Mouse (Mus musculus) MEL (cell line): ENCODE results near the gene Golga1. TPM values are rescaled to one million over a fixed set of nuclear protein-coding genes. Genes with fewer than 3 reads are reported as not detected.

ENCODE experiments used
- DNase-seq: peaks from one replicate; pipeline ENCODE4 v3.0.0; 2011; ENCODE audit warnings: low read depth, low spot score
- H3K27ac ChIP-seq: 2 replicates; pipeline ENCODE4 v1.5.1; 2012; ENCODE audit warnings: low read depth, mild to moderate bottlenecking, control low read depth, low read length, moderate library complexity; ENCODE audit not compliant: control insufficient read depth
- H3K27me3 ChIP-seq, 2 experiments: fragments of 150-350 bp in 1 of 2; sonication (generic) in 1 of 2; 2 replicates each; pipeline ENCODE4 v1.6.1; 2012; ENCODE audit warnings: low read length in 2 of 2, mild to moderate bottlenecking in 2 of 2, improper control_type of control experiment in 1 of 2, moderate library complexity in 1 of 2; ENCODE audit not compliant: insufficient read depth in 2 of 2, control insufficient read depth in 1 of 2
- H3K36me3 ChIP-seq, 2 experiments: 2 replicates each; pipeline ENCODE4 v1.6.1; 2012 to 2014; ENCODE audit warnings: low read length in 2 of 2, improper control_type of control experiment in 1 of 2, inconsistent platforms in 1 of 2, mild to moderate bottlenecking in 1 of 2; ENCODE audit not compliant: insufficient read depth in 2 of 2, control insufficient read depth in 1 of 2
- H3K4me1 ChIP-seq, 2 experiments: fragments of 150-350 bp in 1 of 2; sonication (generic) in 1 of 2; 2 replicates each; pipeline ENCODE4 v1.6.1; 2012; ENCODE audit warnings: low read length in 2 of 2, improper control_type of control experiment in 1 of 2, mild to moderate bottlenecking in 1 of 2; ENCODE audit not compliant: insufficient read depth in 2 of 2, control insufficient read depth in 1 of 2
- H3K4me3 ChIP-seq, 2 experiments: fragments of 150-350 bp in 1 of 2; sonication (generic) in 1 of 2; 2 replicates each; pipeline ENCODE4 v1.5.1; 2012; ENCODE audit warnings: low read depth in 2 of 2, low read length in 2 of 2, mild to moderate bottlenecking in 2 of 2, moderate library complexity in 2 of 2, control low read depth in 1 of 2, improper control_type of control experiment in 1 of 2; ENCODE audit not compliant: control insufficient read depth in 1 of 2, insufficient read depth in 1 of 2
- H3K79me2 ChIP-seq: 2 replicates; pipeline ENCODE4 v1.6.1; 2012; ENCODE audit warnings: mild to moderate bottlenecking, low read length, moderate library complexity; ENCODE audit not compliant: control insufficient read depth, poor library complexity, insufficient read depth
- H3K9ac ChIP-seq: 2 replicates; pipeline ENCODE4 v1.6.1; 2012; ENCODE audit warnings: low read depth, mild to moderate bottlenecking, control low read depth, low read length, moderate library complexity; ENCODE audit not compliant: control insufficient read depth, poor library complexity, severe bottlenecking
- H3K9me3 ChIP-seq: fragments of 150-350 bp; sonication (generic); replicated peaks from 2 replicates; pipeline ENCODE4 v1.6.1; 2012; ENCODE audit warnings: mild to moderate bottlenecking, low read length, improper control_type of control experiment, moderate library complexity; ENCODE audit not compliant: insufficient read depth
- CHD2 ChIP-seq: IDR thresholded peaks from 2 replicates; pipeline ENCODE4 v1.6.1; 2011; ENCODE audit warnings: low read length, improper control_type of control experiment
- CTCF ChIP-seq, 3 experiments: IDR thresholded peaks in 2 of 3; conservative IDR thresholded peaks in 1 of 3; 2 replicates each; pipeline ENCODE4 v1.5.1; 2011 to 2012; ENCODE audit warnings: low read length in 3 of 3, low read depth in 2 of 3, mild to moderate bottlenecking in 2 of 3, improper control_type of control experiment in 1 of 3, inconsistent platforms in 1 of 3, mixed read lengths in 1 of 3, moderate library complexity in 1 of 3; ENCODE audit not compliant: control insufficient read depth in 1 of 3, insufficient read depth in 1 of 3, poor library complexity in 1 of 3, severe bottlenecking in 1 of 3
- E2F4 ChIP-seq: IDR thresholded peaks from 2 replicates; pipeline ENCODE4 v1.6.1; 2011; ENCODE audit warnings: low read depth, low read length, improper control_type of control experiment, borderline replicate concordance
- ELF1 ChIP-seq: IDR thresholded peaks from 2 replicates; pipeline ENCODE4 v1.6.1; 2014; ENCODE audit warnings: low read depth, mild to moderate bottlenecking, inconsistent platforms, low read length, improper control_type of control experiment, moderate library complexity
- EP300 ChIP-seq, 2 experiments: IDR thresholded peaks; 2 replicates each; pipeline ENCODE4 v1.6.1; 2011; ENCODE audit warnings: improper control_type of control experiment in 2 of 2, low read length in 2 of 2, low read depth in 1 of 2, mild to moderate bottlenecking in 1 of 2
- GABPA ChIP-seq: IDR thresholded peaks from 2 replicates; pipeline ENCODE4 v1.6.1; 2012; ENCODE audit warnings: low read depth, mild to moderate bottlenecking, inconsistent platforms, low read length, improper control_type of control experiment, moderate library complexity
- GATA1 ChIP-seq: IDR thresholded peaks from 2 replicates; pipeline ENCODE4 v1.6.1; 2011; ENCODE audit warnings: low read depth, low read length, improper control_type of control experiment
- MAFK ChIP-seq: IDR thresholded peaks from 2 replicates; pipeline ENCODE4 v1.6.1; 2011; ENCODE audit warnings: low read depth, mild to moderate bottlenecking, low read length, improper control_type of control experiment, borderline replicate concordance
- MAZ ChIP-seq: IDR thresholded peaks from 2 replicates; pipeline ENCODE4 v1.6.1; 2012; ENCODE audit warnings: low read depth, mild to moderate bottlenecking, inconsistent platforms, low read length, improper control_type of control experiment
- MXI1 ChIP-seq: IDR thresholded peaks from 2 replicates; pipeline ENCODE4 v1.6.1; 2011; ENCODE audit warnings: mild to moderate bottlenecking, low read depth, low read length, improper control_type of control experiment
- MYC ChIP-seq: IDR thresholded peaks from 2 replicates; pipeline ENCODE4 v1.6.1; 2011; ENCODE audit warnings: low read depth, mild to moderate bottlenecking, low read length, improper control_type of control experiment, moderate library complexity
- NELFE ChIP-seq: IDR thresholded peaks from 2 replicates; pipeline ENCODE4 v1.6.1; 2011; ENCODE audit warnings: low read depth, low read length, improper control_type of control experiment
- NRF1 ChIP-seq: IDR thresholded peaks from 2 replicates; pipeline ENCODE4 v1.6.1; 2014; ENCODE audit warnings: low read depth, mild to moderate bottlenecking, inconsistent platforms, low read length, improper control_type of control experiment, moderate library complexity; ENCODE audit not compliant: poor library complexity, insufficient read depth, severe bottlenecking
- POLR2A ChIP-seq, 2 experiments: IDR thresholded peaks; 2 replicates each; pipeline ENCODE4 v1.6.1; 2011 to 2012; ENCODE audit warnings: low read length in 2 of 2, mild to moderate bottlenecking in 2 of 2, control low read depth in 1 of 2, improper control_type of control experiment in 1 of 2, low read depth in 1 of 2, moderate library complexity in 1 of 2; ENCODE audit not compliant: control insufficient read depth in 1 of 2, insufficient read depth in 1 of 2, poor library complexity in 1 of 2
- POLR2AphosphoS2 ChIP-seq: IDR thresholded peaks from 2 replicates; pipeline ENCODE4 v1.6.1; 2011; ENCODE audit warnings: low read length, improper control_type of control experiment
- POLR2AphosphoS5 ChIP-seq: IDR thresholded peaks from 2 replicates; pipeline ENCODE4 v1.6.1; 2012; ENCODE audit warnings: low read depth, borderline replicate concordance, mild to moderate bottlenecking, inconsistent platforms, low read length, moderate library complexity, mixed read lengths
- SIN3A ChIP-seq: IDR thresholded peaks from 2 replicates; pipeline ENCODE4 v1.6.1; 2012; ENCODE audit warnings: low read length, improper control_type of control experiment, inconsistent platforms
- TCF12 ChIP-seq: IDR thresholded peaks from 2 replicates; pipeline ENCODE4 v1.6.1; 2014; ENCODE audit warnings: low read depth, mild to moderate bottlenecking, inconsistent platforms, low read length, improper control_type of control experiment, moderate library complexity
- UBTF ChIP-seq: IDR thresholded peaks from 2 replicates; pipeline ENCODE4 v1.6.1; 2012; ENCODE audit warnings: low read depth, mild to moderate bottlenecking, inconsistent platforms, low read length, improper control_type of control experiment, moderate library complexity, borderline replicate concordance; ENCODE audit not compliant: insufficient read depth
- USF1 ChIP-seq: IDR thresholded peaks from 2 replicates; pipeline ENCODE4 v1.6.1; 2014; ENCODE audit warnings: low read depth, mild to moderate bottlenecking, inconsistent platforms, low read length, improper control_type of control experiment, moderate library complexity
- USF2 ChIP-seq, 2 experiments: IDR thresholded peaks; 2 replicates each; pipeline ENCODE4 v1.6.1; 2011 to 2012; ENCODE audit warnings: improper control_type of control experiment in 2 of 2, low read length in 2 of 2, borderline replicate concordance in 1 of 2, inconsistent platforms in 1 of 2, low read depth in 1 of 2, mild to moderate bottlenecking in 1 of 2; ENCODE audit not compliant: insufficient read depth in 1 of 2
- ZC3H11A ChIP-seq: IDR thresholded peaks from 2 replicates; pipeline ENCODE4 v1.6.1; 2012; ENCODE audit warnings: low read depth, mild to moderate bottlenecking, inconsistent platforms, low read length, improper control_type of control experiment
- ZKSCAN1 ChIP-seq: IDR thresholded peaks from 2 replicates; pipeline ENCODE4 v1.6.1; 2012; ENCODE audit warnings: low read depth, mild to moderate bottlenecking, inconsistent platforms, low read length, improper control_type of control experiment, moderate library complexity
- ZMIZ1 ChIP-seq: IDR thresholded peaks from 2 replicates; pipeline ENCODE4 v1.6.1; 2012; ENCODE audit warnings: low read depth, mild to moderate bottlenecking, inconsistent platforms, low read length, improper control_type of control experiment, moderate library complexity
- polyA plus RNA-seq, 2 experiments: library from polyadenylated mRNA; stranded (reverse) in 1 of 2; unstranded in 1 of 2; fragments of >175 nt in 1 of 2; fragments of >200 nt in 1 of 2; gene quantifications; 2 replicates each; pipeline versions ENCODE4 v1.2.1 to v1.2.4; 2012; ENCODE audit warnings: low replicate concordance in 2 of 2, low read depth in 1 of 2; ENCODE audit not compliant: insufficient read length in 2 of 2, insufficient read depth in 1 of 2, missing spikeins in 1 of 2
- total RNA-seq: library from RNA; depleted of rRNA; stranded (reverse); fragments of 300-350 nt; gene quantifications from 2 replicates; pipeline ENCODE4 v1.2.3, GENCODE M21; 2012

Golga1 gene
- total and polyA plus RNA-seq, 3 experiments, result 7.3 to 12.9 TPM; not detected in 1

GRCm38 (mm10) chr2:39006149-39006730 is 59.1 kb downstream of the Golga1 start (continued):
- no peak for TF ChIP-seq ELF1

- peaks cover 9 to 21% of the 10 kb centered on the region in 2 experiments for H3K4me1 ChIP-seq
- H3K9me3 ChIP-seq, result no peaks in the 10 kb centered on the region
- H3K79me2 ChIP-seq, result peaks cover 64% of the 10 kb centered on the region
- peak; percentile 77 for TF ChIP-seq GATA1
- no peak for TF ChIP-seq MXI1
- no peak for TF ChIP-seq USF2 (IDR thresholded peaks at IDR 0.05; ENCODE audit: borderline replicate concordance in 1 of 2, insufficient read depth in 1 of 2, low read depth in 1 of 2, low read length in 2 of 2)
- TF ChIP-seq E2F4, result no peak
- no peak for TF ChIP-seq NELFE
- TF ChIP-seq POLR2A (IDR thresholded peaks at IDR 0.05; ENCODE audit: control insufficient read depth in 1 of 2, insufficient read depth in 1 of 2, low read depth in 1 of 2, low read length in 2 of 2, poor library complexity in 1 of 2), result no peak
- TF ChIP-seq EP300 (IDR thresholded peaks at IDR 0.05; ENCODE audit: low read depth in 1 of 2, low read length in 2 of 2), result no peak
- TF ChIP-seq MYC, result no peak
- peak; percentile 34 to 50 (median 49) for TF ChIP-seq CTCF (IDR thresholded peaks at IDR 0.05 in 2 of 3, conservative IDR thresholded peaks at IDR 0.05 in 1 of 3; ENCODE audit: control insufficient read depth in 1 of 3, insufficient read depth in 1 of 3, low read depth in 2 of 3, low read length in 3 of 3, poor library complexity in 1 of 3, severe bottlenecking in 1 of 3)
- peak within 1 kb of the TSS; percentile 97 for H3K9ac ChIP-seq
- H3K36me3 ChIP-seq, result peaks cover 0 to 28% of the 10 kb centered on the region in 2 experiments; a peak in 3 of 4 replicates
- peak within 1 kb of the TSS; percentile 86 to 88 for H3K4me3 ChIP-seq
- peak; percentile 83 for DNase-seq
- peak within 1 kb of the TSS; percentile 83 for H3K27ac ChIP-seq
- H3K27me3 ChIP-seq, result no peaks in the 10 kb centered on the region
Observed at GRCm38 (mm10) chr2:39005574-39006079, 59.7 kb downstream of the Golga1 start, which contains the start of gene Rpl35. TSS of gene Rpl35 (minus strand) at chr2:39005624.

- Histone ChIP-seq H3K4me1 (peaks cover 8 to 15% of the 10 kb centered on the region in 2 experiments), H3K36me3 (peaks cover 0 to 23% of the 10 kb centered on the region in 2 experiments; a peak in 3 of 4 replicates), H3K9me3 (no peaks in the 10 kb centered on the region), H3K9ac (peak within 1 kb of the TSS; percentile 97), H3K27ac (peak within 1 kb of the TSS; percentile 83), H3K4me3 (peak within 1 kb of the TSS; percentile 86 to 88), H3K27me3 (no peaks in the 10 kb centered on the region), H3K79me2 (peaks cover 59% of the 10 kb centered on the region)
- peak; percentile 96 for DNase-seq
- peak; percentile 87 for TF ChIP-seq ZMIZ1
- no peak for TF ChIP-seq E2F4
- peak; percentile 78 to 86; a peak in 3 of 4 replicates for TF ChIP-seq POLR2A (IDR thresholded peaks at IDR 0.05; ENCODE audit: control insufficient read depth in 1 of 2, insufficient read depth in 1 of 2, low read depth in 1 of 2, low read length in 2 of 2, poor library complexity in 1 of 2)
- peak; percentile 78; the same call in 1 of the 2 replicates for TF ChIP-seq SIN3A
- peak; percentile 94 for TF ChIP-seq POLR2AphosphoS2
- TF ChIP-seq TCF12, result peak; percentile 75
- TF ChIP-seq UBTF, result 0 out of 2 replicates have a peak, but pooled peaks have one; percentile 69
- 0 out of 2 replicates have a peak, but pooled peaks have one; percentile 16 for TF ChIP-seq GABPA
- TF ChIP-seq EP300 (IDR thresholded peaks at IDR 0.05; ENCODE audit: low read depth in 1 of 2, low read length in 2 of 2), result no peak
- TF ChIP-seq MAFK, result no peak
- TF ChIP-seq MYC, result peak; percentile 64; the same call in 1 of the 2 replicates
- TF ChIP-seq GATA1, result no peak
- TF ChIP-seq NRF1, result peak; percentile 88
- TF ChIP-seq CHD2, result peak; percentile 93
- TF ChIP-seq MAZ, result no peak
- no peak for TF ChIP-seq POLR2AphosphoS5
- TF ChIP-seq ELF1, result peak; percentile 96
- TF ChIP-seq ZKSCAN1, result no peak
- no peak for TF ChIP-seq USF1
- TF ChIP-seq ZC3H11A, result no peak
- TF ChIP-seq CTCF (IDR thresholded peaks at IDR 0.05 in 2 of 3, conservative IDR thresholded peaks at IDR 0.05 in 1 of 3; ENCODE audit: control insufficient read depth in 1 of 3, insufficient read depth in 1 of 3, low read depth in 2 of 3, low read length in 3 of 3, poor library complexity in 1 of 3, severe bottlenecking in 1 of 3), result no peak
Observed at GRCm38 (mm10) chr2:39004880-39005435, 60.4 kb downstream of the Golga1 start, which contains the start of gene Arpc5l. TSS of gene Arpc5l (plus strand) at chr2:39005348.
